Mouse (Mus musculus) NIH3T3 (cell line): ENCODE data around the gene Mep1a.
"Not testable (repeated sequence)": the region's sequence is repeated elsewhere in the genome, so short reads cannot be mapped to it uniquely, and the experiment has no call there.

Experiments
- DNase-seq: peaks from one replicate; pipeline ENCODE4 v3.0.0-alpha.2; 2012; ENCODE audit warnings: low read depth

The Mep1a gene

GRCm38 (mm10) chr17:43502592-43502991, at the start of gene Mep1a:
Gene Mep1a (minus strand): TSS chr17:43502812.
- no peak for DNase-seq

GRCm38 (mm10) chr17:43551122-43551630, 48.6 kb upstream of the Mep1a start:
- peak; percentile 65 for DNase-seq

GRCm38 (mm10) chr17:43544040-43544439, 41.4 kb upstream of the Mep1a start:
- DNase-seq, result no peak

DNA sequence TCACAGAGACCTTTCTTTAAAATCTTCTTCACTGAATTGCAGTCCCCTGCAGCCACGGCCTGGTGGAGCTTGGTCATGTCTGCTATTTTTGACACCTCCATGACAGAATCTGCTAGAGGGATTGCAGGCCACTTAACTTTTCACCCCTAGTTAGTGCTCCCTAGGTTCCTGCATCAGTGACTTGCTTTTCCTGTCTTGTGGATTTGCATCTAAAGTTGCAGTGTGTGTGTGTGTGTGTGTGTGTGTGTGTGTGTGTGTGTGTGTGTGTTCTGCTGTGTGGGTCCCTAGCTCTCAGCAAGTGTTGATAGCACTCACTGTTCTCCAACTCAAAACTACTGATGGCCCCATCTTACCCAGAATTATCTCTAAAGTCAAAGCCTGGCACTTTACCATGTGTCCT, 40.9 kb upstream of the Mep1a start, which contains the start of gene Ankrd66:
Gene Ankrd66, minus strand, starts transcription at position 101 of the 400 bp plus-strand sequence.
- DNase-seq, result no peak

- peak; percentile 57 for DNase-seq
These were observed 36.2 kb upstream of the Mep1a start for GRCm38 (mm10) chr17:43538767-43539166.

DNA sequence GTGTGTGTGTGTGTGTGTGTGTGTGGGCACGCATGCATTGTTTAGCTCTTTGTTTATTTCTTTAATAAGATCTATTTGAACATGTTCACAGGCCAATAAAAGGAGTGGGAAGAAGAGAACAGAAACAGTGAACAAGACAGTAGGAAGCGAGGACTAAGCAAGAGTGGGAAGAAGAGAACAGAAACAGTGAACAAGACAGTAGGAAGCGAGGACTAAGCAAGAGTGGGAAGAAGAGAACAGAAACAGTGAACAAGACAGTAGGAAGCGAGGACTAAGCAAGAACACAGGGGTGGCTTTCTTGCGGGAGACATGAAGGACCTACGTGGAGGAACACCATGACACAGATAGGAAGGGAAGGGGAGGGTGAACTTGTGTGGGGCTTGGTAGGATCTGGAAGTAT, 34.2 kb upstream of the Mep1a start:
- DNase-seq, result not testable (repeated sequence)

- no peak for DNase-seq
These were observed 32.0 kb upstream of the Mep1a start for GRCm38 (mm10) chr17:43534362-43535222.

DNA sequence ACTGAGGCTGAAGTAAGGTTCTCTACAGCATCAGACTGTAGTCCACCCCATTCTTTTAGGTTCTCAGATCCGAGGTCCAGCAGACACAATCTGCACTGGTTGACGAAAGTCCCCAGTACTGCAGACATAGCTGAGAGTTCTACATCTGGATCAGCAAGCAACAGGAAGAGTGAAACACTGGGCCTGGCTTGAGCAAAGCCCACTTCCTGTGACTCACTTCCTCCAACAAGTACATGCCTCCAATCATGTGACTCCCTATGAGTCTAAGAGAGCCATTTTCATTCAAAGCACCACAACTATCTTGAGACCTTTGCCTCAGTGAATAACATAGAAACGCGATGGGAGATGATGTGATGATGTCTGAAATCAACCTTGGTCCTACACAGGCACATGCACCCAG, 28.6 kb upstream of the Mep1a start:
- DNase-seq, result no peak

DNA sequence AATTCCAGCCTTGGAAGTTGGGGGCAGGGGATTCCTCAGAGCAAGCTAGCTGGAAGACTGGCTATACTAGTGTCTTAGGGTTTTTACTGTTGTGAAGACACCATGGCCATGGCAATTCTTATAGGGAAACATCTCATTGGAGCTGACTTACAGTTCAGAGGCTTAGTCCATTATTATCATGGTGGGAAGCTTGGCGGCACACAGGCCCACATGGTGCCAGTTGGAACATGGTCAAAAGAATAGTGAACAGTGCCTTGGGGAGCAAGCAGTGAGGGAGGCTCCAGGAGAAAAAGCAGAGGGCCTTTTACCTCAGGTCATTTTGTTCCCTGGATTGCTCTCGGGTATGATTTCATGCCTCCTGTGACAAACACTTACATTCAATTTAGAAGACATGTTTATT, 27.9 kb upstream of the Mep1a start:
- no peak for DNase-seq

DNA sequence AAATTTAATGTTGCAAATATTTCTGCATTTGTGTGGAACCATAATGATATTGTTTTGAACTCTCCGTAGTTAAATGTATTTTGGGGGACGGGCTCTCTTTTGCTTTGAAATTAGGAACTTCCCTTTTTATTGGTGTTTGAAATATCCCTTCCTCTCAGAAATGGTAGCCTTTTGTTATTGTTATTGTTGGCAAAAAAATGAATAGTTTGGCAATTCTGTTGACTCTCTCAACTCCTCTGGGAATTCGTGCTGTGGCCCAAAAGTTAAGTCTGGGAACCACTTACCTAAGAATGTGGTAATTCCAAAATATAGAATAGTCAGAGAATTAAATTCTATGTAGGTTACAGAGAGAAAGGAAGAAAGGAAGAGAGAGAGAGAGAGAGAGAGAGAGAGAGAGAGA, 17.6 kb upstream of the Mep1a start:
- DNase-seq, result peak; percentile 16

- DNase-seq, result peak; percentile 93
These were observed 16.2 kb upstream of the Mep1a start for GRCm38 (mm10) chr17:43518644-43519409.

DNA sequence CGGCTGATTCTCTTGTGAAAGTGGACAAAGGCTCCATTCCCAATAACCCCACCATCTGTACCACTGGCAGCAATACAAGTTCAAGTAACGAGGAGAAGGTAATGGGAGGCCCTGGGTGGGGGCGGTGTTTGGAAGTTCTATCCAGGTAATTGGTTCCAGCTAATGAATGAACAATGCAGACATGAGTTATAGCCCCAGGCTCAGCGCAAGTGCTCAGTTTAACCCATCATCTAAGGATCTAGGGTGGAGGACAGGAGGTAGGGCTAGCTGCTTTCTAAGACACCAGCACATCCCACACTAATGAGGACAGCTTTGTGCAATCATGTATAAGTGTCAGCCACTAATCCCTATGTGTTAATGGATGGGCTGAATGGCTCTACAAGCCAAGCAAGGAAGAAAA, 8.2 kb upstream of the Mep1a start:
- DNase-seq, result no peak

GRCm38 (mm10) chr17:43504594-43504934, 2.0 kb upstream of the Mep1a start:
- DNase-seq, result no peak

GRCm38 (mm10) chr17:43503861-43504593, 1.4 kb upstream of the Mep1a start:
- no peak for DNase-seq

GRCm38 (mm10) chr17:43501631-43502030, 981 bp downstream of the Mep1a start:
- DNase-seq, result no peak

- DNase-seq, result no peak
These were observed 1.4 kb downstream of the Mep1a start for GRCm38 (mm10) chr17:43501223-43501622.

- no peak for DNase-seq
These were observed 2.1 kb downstream of the Mep1a start for GRCm38 (mm10) chr17:43500513-43500912.

- DNase-seq, result no peak
These were observed 5.1 kb downstream of the Mep1a start for GRCm38 (mm10) chr17:43497521-43497920.

DNA sequence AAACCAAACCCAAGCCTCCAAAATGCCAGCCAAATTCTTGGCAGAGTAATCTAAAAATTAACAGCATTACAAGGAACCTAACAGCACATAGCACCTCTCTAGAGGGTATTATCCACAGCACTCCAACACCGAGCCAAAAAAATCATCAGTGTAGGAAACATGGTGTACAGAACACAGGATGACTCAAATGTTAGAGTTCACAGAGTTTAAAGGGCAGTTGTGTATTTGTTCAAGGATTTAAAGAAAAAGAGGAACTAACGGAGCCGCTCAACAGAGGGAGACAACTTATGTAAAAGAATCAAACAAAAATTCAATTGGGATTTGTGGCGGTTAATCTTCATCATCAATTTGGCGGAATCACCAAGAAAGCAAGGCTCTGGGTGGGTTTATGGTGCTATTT, 7.1 kb downstream of the Mep1a start:
- DNase-seq, result no peak

DNA sequence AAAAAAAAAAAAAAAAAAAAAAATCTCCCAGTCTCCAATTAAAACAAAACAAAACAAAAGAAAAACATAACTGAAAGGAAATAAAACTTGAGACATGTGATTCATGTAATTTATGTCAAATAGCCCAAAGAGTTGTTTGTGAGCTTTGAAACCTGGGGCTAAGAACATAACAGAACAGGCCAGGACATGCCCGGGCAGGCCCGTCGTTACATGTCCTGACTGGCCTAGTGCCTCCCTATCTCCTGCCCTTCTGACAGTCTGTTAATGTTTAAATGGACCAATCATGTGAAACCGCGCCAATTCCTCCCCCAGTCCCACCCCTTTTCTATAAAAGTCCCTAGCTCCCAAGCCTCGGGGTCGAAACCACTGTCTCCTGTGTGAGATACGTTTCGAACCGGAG, 12.2 kb downstream of the Mep1a start:
- not testable (repeated sequence) for DNase-seq

GRCm38 (mm10) chr17:43488439-43489151, 14.0 kb downstream of the Mep1a start:
- DNase-seq, result no peak

DNA sequence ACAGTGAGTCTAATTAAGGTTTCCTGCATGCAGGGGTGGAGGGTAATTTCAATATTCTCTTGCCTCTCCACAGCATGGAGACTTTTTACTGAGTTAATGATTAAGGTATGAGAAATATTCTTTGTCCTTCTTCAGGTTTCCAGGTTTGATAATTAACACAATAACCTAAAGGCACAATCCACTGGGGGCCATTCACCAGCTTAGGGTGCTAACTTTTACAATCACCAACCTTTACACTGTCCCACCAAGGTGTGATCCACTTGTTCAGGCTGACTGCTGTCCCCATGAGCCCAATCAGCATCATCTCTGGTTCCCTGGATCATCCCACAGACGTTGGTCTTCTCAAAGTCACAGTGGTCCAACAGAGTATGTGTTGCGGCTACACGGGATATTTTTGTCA, 16.6 kb downstream of the Mep1a start:
- DNase-seq, result no peak
